Mouse (Mus musculus) forebrain, postnatal 0 days (tissue): ENCODE results near the gene Pigv. TPM values are rescaled to one million over a fixed set of nuclear protein-coding genes. Genes with fewer than 3 reads are reported as not detected.

Source experiments
- ATAC-seq: fragments of 200-750 bp; cut with Nextera tagmentation; 2 replicates; pipeline ENCODE4 v1.8.0; 2017; ENCODE audit warnings: mild to moderate bottlenecking, moderate library complexity
- DNase-seq: peaks from one replicate; pipeline ENCODE4 v3.0.0-alpha.2; 2015
- H3K27ac ChIP-seq: fragments of 300-500 bp; sonication (generic); 2 replicates; pipeline ENCODE4 v1.5.1; 2014; ENCODE audit warnings: low read depth, mild to moderate bottlenecking, antibody characterized with exemption, low read length, moderate library complexity, mixed read lengths
- H3K27me3 ChIP-seq: fragments of 300-500 bp; sonication (generic); 2 replicates; pipeline ENCODE4 v1.6.1; 2014; ENCODE audit warnings: mild to moderate bottlenecking, low read length, mixed read lengths; ENCODE audit not compliant: insufficient read depth
- H3K36me3 ChIP-seq: fragments of 300-500 bp; sonication (generic); 2 replicates; pipeline ENCODE4 v1.6.1; 2014; ENCODE audit warnings: mild to moderate bottlenecking, moderate library complexity; ENCODE audit not compliant: insufficient read depth
- H3K4me1 ChIP-seq: fragments of 300-500 bp; sonication (generic); 2 replicates; pipeline ENCODE4 v1.6.1; 2014; ENCODE audit warnings: antibody characterized with exemption; ENCODE audit not compliant: insufficient read depth
- H3K4me2 ChIP-seq: fragments of 300-500 bp; sonication (generic); 2 replicates; pipeline ENCODE4 v1.6.1; 2014; ENCODE audit warnings: low read depth, mild to moderate bottlenecking, moderate library complexity
- H3K4me3 ChIP-seq: fragments of 300-500 bp; sonication (generic); 2 replicates; pipeline ENCODE4 v1.5.1; 2014; ENCODE audit warnings: low read depth, low read length, mixed read lengths
- H3K9ac ChIP-seq: fragments of 300-500 bp; sonication (generic); 2 replicates; pipeline ENCODE4 v1.6.1; 2014; ENCODE audit warnings: mild to moderate bottlenecking
- H3K9me3 ChIP-seq: fragments of 300-500 bp; sonication (generic); 2 replicates; pipeline ENCODE4 v1.6.1; 2016; ENCODE audit warnings: low read length
- CTCF ChIP-seq: sonication (generic); IDR thresholded peaks from 2 replicates; pipeline ENCODE4 v1.5.1; 2016; ENCODE audit warnings: antibody characterized with exemption, control low read depth, low read depth
- WGBS: fragments of 180-500 bp; shearing (Covaris S2); extraction: QIAGEN DNeasy Blood & Tissue Kit; methylation state at CpG from one replicate; pipeline ENCODE4 v1.1.7; 2014; 5-methylcytosine and 5-hydroxymethylcytosine counted together
- polyA plus RNA-seq: library from polyadenylated mRNA; unstranded; fragments of >200 nt; fragmentation: Nextera tagmentation; extraction: Ambion mirVana; gene quantifications from 2 replicates; pipeline ENCODE4 v1.2.1, GENCODE M21; 2015
- total RNA-seq: library from RNA; depleted of rRNA; stranded (reverse); fragments of >200 nt; gene quantifications from 2 replicates; pipeline ENCODE4 v1.2.3, GENCODE M21; 2014

Gene Pigv
- total and polyA plus RNA-seq, 2 experiments from 2014 or later: 12.0 to 12.5 TPM

DNA sequence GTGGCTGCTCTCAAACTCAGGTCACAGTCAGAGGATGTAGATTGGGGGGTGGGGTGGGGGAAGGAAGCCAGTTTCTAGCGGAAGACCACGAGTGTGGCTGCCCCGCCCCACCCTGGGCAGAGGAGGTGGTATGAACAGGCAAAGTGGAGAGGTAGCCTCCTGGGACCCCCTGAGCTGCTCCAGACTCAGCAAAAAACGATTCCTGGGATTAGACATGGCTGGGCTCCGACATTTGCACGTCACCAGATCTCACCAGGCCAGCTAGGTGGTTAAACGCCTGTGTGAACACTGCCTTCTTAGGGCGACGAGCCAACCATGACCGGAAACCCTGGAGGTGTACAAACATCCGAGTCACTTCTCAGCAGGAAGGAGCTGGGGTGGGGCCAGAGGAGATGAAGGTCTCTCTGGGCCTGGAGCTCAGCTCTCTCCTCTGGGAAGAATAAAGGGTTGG lies 46.8 kb downstream of the Pigv start:
- no peak overlapping the region for H3K4me3 ChIP-seq
- TF ChIP-seq CTCF: no peak
- no peak overlapping the region for H3K9ac ChIP-seq
- H3K4me1 ChIP-seq: no peaks in the 10 kb centered on the region
- H3K27me3 ChIP-seq: no peaks in the 10 kb centered on the region
- DNase-seq (no peak), ATAC-seq (no peak)
- no peak overlapping the region for H3K27ac ChIP-seq
- H3K4me2 ChIP-seq: no peak overlapping the region
- 63% methylated on average over 11 of the region's 11 CpGs for whole genome bisulfite sequencing
- no peaks in the 10 kb centered on the region for H3K9me3 ChIP-seq
- peaks cover 37% of the 10 kb centered on the region for H3K36me3 ChIP-seq

DNA sequence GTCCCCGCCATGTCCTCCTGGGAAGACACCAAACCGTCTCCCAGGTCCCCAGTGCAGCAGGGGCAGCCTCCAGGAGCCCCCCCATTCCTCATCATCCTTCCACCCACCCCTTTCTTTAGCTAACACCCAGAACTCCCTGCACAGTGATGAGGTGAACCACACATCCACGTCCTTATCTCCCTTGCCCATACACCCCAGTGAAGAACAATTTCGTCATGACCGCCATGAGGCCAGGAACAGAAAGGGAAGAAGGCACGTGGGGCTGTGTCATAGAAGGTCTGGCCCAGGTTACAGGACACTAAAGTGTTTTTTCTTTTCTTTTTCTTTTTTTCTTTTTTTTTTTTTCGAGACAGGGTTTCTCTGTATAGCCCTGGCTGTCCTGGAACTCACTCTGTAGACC lies 47.6 kb downstream of the Pigv start:
- no peak for ATAC-seq
- TF ChIP-seq CTCF: no peak
- H3K9ac ChIP-seq: no peak overlapping the region
- no peaks in the 10 kb centered on the region for H3K4me1 ChIP-seq
- H3K4me3 ChIP-seq: no peak overlapping the region
- H3K4me2 ChIP-seq: no peak overlapping the region
- peaks cover 37% of the 10 kb centered on the region for H3K36me3 ChIP-seq
- no peak overlapping the region for H3K27ac ChIP-seq
- no peaks in the 10 kb centered on the region for H3K27me3 ChIP-seq
- no peaks in the 10 kb centered on the region for H3K9me3 ChIP-seq
- DNase-seq: no peak
- WGBS: 88% methylated on average over 7 of the region's 7 CpGs

DNA sequence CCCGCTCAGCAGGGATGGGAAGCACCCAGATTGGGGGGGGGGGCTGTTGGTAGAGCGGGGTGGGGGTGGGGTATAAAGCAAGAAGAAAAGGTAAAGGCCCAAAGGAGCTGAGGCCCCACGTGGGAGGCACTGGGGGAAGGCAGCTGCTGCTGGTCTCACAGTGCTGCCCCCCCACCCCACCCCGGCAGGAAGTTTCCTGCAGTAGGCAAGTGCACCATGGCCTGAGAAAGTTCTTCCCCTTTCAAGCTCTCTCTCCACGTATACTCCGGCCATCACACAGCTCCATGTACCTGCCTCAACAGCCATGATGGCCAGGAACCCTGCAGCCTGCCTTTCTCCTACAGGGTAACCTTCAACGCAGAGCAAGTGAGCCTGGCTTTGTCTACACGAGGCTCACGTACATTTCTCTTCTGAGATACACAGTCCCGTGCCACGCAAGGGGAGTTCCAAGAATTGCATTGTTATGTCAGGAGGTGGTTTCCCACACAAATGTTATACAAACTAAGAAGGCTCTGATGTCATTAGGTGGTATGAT lies 50.2 kb downstream of the Pigv start:
- 85% methylated on average over 10 of the region's 11 CpGs for WGBS
- DNase-seq: no peak
- no peaks in the 10 kb centered on the region for H3K4me1 ChIP-seq
- H3K27me3 ChIP-seq: no peaks in the 10 kb centered on the region
- no peak for TF ChIP-seq CTCF
- H3K9ac ChIP-seq: no peak overlapping the region
- H3K4me2 ChIP-seq: no peak overlapping the region
- H3K27ac ChIP-seq: no peak overlapping the region
- no peak for ATAC-seq
- no peaks in the 10 kb centered on the region for H3K9me3 ChIP-seq
- no peak overlapping the region for H3K4me3 ChIP-seq
- peaks cover 40% of the 10 kb centered on the region for H3K36me3 ChIP-seq

DNA sequence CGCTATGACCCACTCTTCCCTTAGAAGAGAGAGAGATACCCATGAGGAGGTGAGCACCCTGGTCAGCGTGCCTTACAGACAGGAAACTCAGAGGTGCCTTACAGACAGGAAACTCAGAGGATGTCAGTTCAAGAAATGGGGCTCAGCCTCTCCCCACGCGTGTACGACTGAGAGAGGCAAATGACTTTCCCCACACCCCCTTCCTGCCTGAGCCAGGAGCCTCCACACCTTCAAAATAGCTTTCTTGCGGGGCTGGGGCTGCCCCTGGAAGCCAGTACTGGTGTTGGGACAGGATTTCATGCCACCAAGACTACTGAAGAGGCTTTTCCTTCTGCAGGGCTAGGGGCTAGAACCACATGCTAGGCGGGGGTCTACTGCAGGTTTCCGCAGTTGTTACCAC lies 51.8 kb downstream of the Pigv start:
- no peaks in the 10 kb centered on the region for H3K9me3 ChIP-seq
- TF ChIP-seq CTCF: no peak
- ATAC-seq: no peak

DNA sequence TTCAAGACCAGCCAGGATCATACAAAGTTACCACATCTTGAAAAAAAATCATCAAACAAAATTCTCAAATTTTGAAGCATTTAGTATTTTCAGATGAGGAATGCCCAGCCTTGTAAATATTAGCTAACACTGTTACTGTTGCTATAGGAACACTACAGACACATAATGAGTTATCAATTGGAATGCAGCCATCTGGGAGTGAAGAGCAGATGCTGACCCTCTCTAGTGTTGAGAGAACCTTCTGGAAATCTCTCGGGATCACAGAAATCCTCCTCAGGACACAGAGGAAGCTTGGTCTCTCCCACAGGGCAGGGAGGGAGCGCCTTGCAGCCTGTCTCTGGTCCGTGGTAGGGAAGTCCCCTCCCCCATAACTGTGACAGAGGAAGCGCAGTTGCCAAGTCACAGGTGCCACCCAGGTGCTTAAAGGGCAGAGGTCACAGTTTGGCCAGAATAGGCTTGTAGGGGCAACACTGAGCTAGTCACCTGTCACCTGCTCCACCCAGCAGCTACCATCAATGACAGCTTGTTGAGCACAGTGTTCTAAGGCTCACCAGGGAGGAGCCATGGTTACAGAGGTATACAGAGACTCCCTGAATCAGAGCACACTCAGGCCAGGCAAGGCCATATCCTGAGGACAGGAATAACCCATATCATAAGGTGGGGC lies 52.8 kb downstream of the Pigv start:
- Histone ChIP-seq H3K9ac (no peak overlapping the region), H3K4me3 (no peak overlapping the region), H3K27me3 (no peaks in the 10 kb centered on the region), H3K9me3 (no peaks in the 10 kb centered on the region), H3K27ac (no peak overlapping the region), H3K36me3 (peaks cover 24% of the 10 kb centered on the region), H3K4me2 (no peak overlapping the region), H3K4me1 (no peaks in the 10 kb centered on the region)
- WGBS: 72% methylated on average over 4 of the region's 4 CpGs
- TF ChIP-seq CTCF: no peak
- DNase-seq (no peak), ATAC-seq (no peak)

More for the DNA sequence above, 51.8 kb downstream of the Pigv start:
- Histone ChIP-seq H3K4me2 (no peak overlapping the region), H3K9ac (no peak overlapping the region), H3K27ac (no peak overlapping the region), H3K4me1 (no peaks in the 10 kb centered on the region), H3K27me3 (no peaks in the 10 kb centered on the region), H3K4me3 (no peak overlapping the region), H3K36me3 (peaks cover 30% of the 10 kb centered on the region)
- WGBS: 90% methylated on average over 8 of the region's 8 CpGs
- no peak for DNase-seq

DNA sequence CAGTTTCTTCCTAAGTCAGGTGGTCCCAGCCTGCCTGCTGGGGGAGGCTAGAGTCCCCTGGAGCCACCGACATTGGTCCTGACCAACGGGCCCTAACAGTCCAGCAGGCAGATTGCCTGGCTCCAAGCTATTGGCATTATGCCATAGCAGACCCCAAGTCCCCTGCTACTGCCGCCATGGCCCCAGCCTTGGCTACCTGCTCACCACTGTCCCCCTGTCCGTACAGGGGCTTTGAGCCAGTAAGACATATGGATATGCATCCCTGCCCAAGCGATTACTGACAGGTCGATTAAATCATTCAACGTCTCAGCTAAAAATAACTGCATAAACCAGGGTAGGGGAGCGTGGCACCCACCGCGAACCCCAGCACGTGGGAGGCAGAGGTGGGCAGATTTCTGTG lies 54.5 kb downstream of the Pigv start:
- no peak overlapping the region for H3K27ac ChIP-seq
- no peak for DNase-seq
- TF ChIP-seq CTCF: no peak
- no peaks in the 10 kb centered on the region for H3K27me3 ChIP-seq
- no peak overlapping the region for H3K4me3 ChIP-seq
- 88% methylated on average over 11 of the region's 11 CpGs for WGBS
- no peak overlapping the region for H3K4me2 ChIP-seq
- no peaks in the 10 kb centered on the region for H3K4me1 ChIP-seq
- H3K9me3 ChIP-seq: no peaks in the 10 kb centered on the region
- peaks cover 22% of the 10 kb centered on the region for H3K36me3 ChIP-seq
- ATAC-seq: no peak
- H3K9ac ChIP-seq: no peak overlapping the region

DNA sequence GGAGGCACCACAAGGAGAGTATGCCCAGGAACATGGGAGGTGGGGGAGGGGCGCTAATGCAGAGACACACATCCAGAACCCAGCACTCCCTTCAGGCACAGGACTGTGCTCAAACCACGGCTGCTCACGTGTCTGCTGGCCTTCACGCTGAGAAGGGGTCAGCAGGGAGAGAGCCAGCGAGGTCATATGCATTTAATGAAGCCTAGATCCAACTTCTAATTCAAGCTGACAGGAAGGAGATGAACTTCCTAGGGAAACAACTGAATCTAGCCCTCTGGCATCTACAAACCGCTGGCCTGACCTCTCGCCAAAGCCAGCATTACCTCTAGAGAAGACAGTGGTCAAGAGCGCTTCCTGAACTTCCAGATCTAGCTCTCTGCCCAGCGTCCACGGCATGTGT lies 57.0 kb downstream of the Pigv start:
- ATAC-seq: no peak
- no peak for TF ChIP-seq CTCF

More for the DNA sequence above, 57.0 kb downstream of the Pigv start:
- Histone ChIP-seq H3K9me3 (no peaks in the 10 kb centered on the region), H3K4me3 (no peak overlapping the region), H3K27me3 (no peaks in the 10 kb centered on the region), H3K4me1 (no peaks in the 10 kb centered on the region), H3K4me2 (no peak overlapping the region), H3K36me3 (peaks cover 35% of the 10 kb centered on the region), H3K9ac (no peak overlapping the region), H3K27ac (no peak overlapping the region)
- WGBS: 84% methylated on average over 10 of the region's 10 CpGs
- DNase-seq: no peak
